ENCODE assay signal across 11 mouse cellular contexts in the genomic region with DNA sequence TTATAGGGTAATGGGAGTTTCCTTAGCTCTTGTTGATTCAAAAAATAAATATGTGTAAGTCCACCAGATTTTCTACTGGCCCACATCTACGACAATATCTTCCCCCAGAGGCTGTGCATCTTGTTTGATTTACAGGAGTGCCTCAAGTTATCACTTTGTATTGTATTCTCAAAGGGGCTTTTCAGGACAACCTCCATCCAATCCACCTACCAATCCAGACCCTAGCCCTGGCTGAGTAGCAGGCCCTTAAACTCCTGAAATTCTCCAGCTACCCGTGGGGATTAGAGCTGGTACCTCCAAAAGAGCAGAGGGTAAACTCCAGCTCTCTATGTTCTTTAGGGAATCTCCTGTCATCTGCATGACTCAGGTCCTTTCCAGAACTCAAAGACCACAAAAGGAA. TPM values are rescaled to one million over a fixed set of nuclear protein-coding genes. Genes with fewer than 3 reads are reported as not detected.
DNase-seq lines count a peak whose midpoint lies in the region; ATAC-seq and TF ChIP-seq lines count a peak whose summit lies in the region.
"Had no signal": no experiment of that assay in that cellular context is flagged by ENCODE, and none has a peak within 500 bp of the region (broad histone marks: within the 10 kb centered on the region; RNA-seq: fewer than 3 reads in every experiment).

No protein-coding gene starts in this region.

- ATAC-seq in hindbrain, embryonic 11.5 days (ENCODE audit: low FRiP score): no peak

- in situ Hi-C loops in ES-E14 (cut with MboI; ENCODE audit: low sequenced_read_pairs in 2 of 2, unreplicated experiment in 2 of 2): no loop called here

- H3K4me2 ChIP-seq in hindbrain, embryonic 11.5 days (replicated peaks; ENCODE audit: low read depth, low read length): peak overlapping the region; percentile 19; the same call in 1 of the 2 replicates

- H3K27me3 ChIP-seq in hindbrain, embryonic 11.5 days (ENCODE audit: control insufficient read depth, insufficient read depth, low read length): no peaks in the 10 kb centered on the region
- no peaks in the 10 kb centered on the region for H3K27me3 ChIP-seq in midbrain, embryonic 10.5 days (ENCODE audit: low read depth, poor library complexity, severe bottlenecking)

- no peaks in the 10 kb centered on the region for H3K9me3 ChIP-seq in ES-E14 (ENCODE audit: control insufficient read depth, insufficient read depth, low read depth, low read length)
- H3K9me3 ChIP-seq in hindbrain, embryonic 11.5 days (ENCODE audit: control insufficient read depth, low read length): no peaks in the 10 kb centered on the region
- no peaks in the 10 kb centered on the region for H3K9me3 ChIP-seq in midbrain, embryonic 10.5 days (replicated peaks)

- H3K27ac ChIP-seq in ES-E14 (ENCODE audit: insufficient read depth, low read depth, low read length, poor library complexity, severe bottlenecking): no peak overlapping the region
- H3K27ac ChIP-seq in hindbrain, embryonic 11.5 days (ENCODE audit: low read depth, low read length): no peak overlapping the region
- H3K27ac ChIP-seq in midbrain, embryonic 10.5 days (replicated peaks): no peak overlapping the region

- H3K4me3 ChIP-seq in ES-E14 (ENCODE audit: insufficient read depth in 1 of 2, low read depth in 1 of 2, low read length in 2 of 2, poor library complexity in 1 of 2, severe bottlenecking in 1 of 2): no peak overlapping the region
- H3K4me3 ChIP-seq in hindbrain, embryonic 11.5 days (ENCODE audit: low read depth, low read length): peak overlapping the region; percentile 71; the same call in 1 of the 2 replicates
- peak overlapping the region; percentile 94 for H3K4me3 ChIP-seq in midbrain, embryonic 10.5 days

- peaks cover 5 to 7% of the 10 kb centered on the region in 2 experiments; a peak in 3 of 4 replicates for H3K4me1 ChIP-seq in ES-E14 (ENCODE audit: control insufficient read depth in 2 of 2, insufficient read depth in 2 of 2, low read length in 2 of 2, poor library complexity in 1 of 2)
- 0 out of 2 replicates have a peak, but pooled peaks cover 2% of the 10 kb centered on the region for H3K4me1 ChIP-seq in hindbrain, embryonic 11.5 days (replicated peaks; ENCODE audit: control insufficient read depth, insufficient read depth, low read length)
- H3K4me1 ChIP-seq in midbrain, embryonic 10.5 days: peaks cover 29% of the 10 kb centered on the region

- H3K9ac ChIP-seq in ES-E14 (ENCODE audit: insufficient read depth, low read depth, low read length, poor library complexity, severe bottlenecking): peak overlapping the region; percentile 52; the same call in 1 of the 2 replicates
- H3K9ac ChIP-seq in hindbrain, embryonic 11.5 days (ENCODE audit: low read depth, low read length): no peak overlapping the region

- peaks cover 12% of the 10 kb centered on the region for H3K36me3 ChIP-seq in ES-E14 (ENCODE audit: control insufficient read depth, insufficient read depth, low read length, poor library complexity, severe bottlenecking)
- H3K36me3 ChIP-seq in hindbrain, embryonic 11.5 days (ENCODE audit: control insufficient read depth, insufficient read depth, low read length): peaks cover 3% of the 10 kb centered on the region; the same call in 1 of the 2 replicates
- peaks cover 61% of the 10 kb centered on the region for H3K36me3 ChIP-seq in midbrain, embryonic 10.5 days

- WGBS in hindbrain, embryonic 11.5 days: 74% methylated on average over 2 of the region's 2 CpGs
- 75% methylated on average over 2 of the region's 2 CpGs for WGBS in midbrain, embryonic 10.5 days

- peak; percentile 72 for DNase-seq in heart, adult 11 months
- DNase-seq in heart, postnatal 4 days: no peak
- no peak for DNase-seq in ES-E14 (ENCODE audit: low read depth, low spot score)
- DNase-seq in hindbrain, embryonic 11.5 days (ENCODE audit: low spot score): no peak
- no peak for DNase-seq in midbrain, embryonic 10.5 days (ENCODE audit: low spot score)
- no peak for DNase-seq in right cerebral cortex, adult 18-20 months
- DNase-seq in gastrocnemius, postnatal 36 days: no peak
- DNase-seq in lung, postnatal 14 days: no peak
- DNase-seq: gastrocnemius, postnatal 10 days; lung, adult 18-20 months had no signal

- intact Hi-C loops in gastrocnemius, postnatal 36 days (cut with DNase I): no loop called here

TF ChIP-seq in ES-E14, 5 proteins besides CTCF, POLR2A, EP300 and RAD21:
- TF ChIP-seq HCFC1 (IDR thresholded peaks at IDR 0.05; ENCODE audit: borderline replicate concordance, insufficient read depth, low read length) (no peak), ZC3H11A (IDR thresholded peaks at IDR 0.05; ENCODE audit: borderline replicate concordance, low read depth, low read length) (no peak)

RNA-seq across cellular contexts. Expression of gene Vcp, which starts 2.3 kb away (rescaled TPM):
- total RNA-seq in heart, postnatal 4 days (2021): 100 to 1,000 TPM; 291 to 295 TPM
- total RNA-seq in ES-E14 (2012; rRNA removed): 155 and 267 TPM in 2 replicates
- polyA plus RNA-seq in hindbrain, embryonic 11.5 days (2014; fragmentation: Nextera tagmentation; extraction: Ambion mirVana): 613 and 675 TPM in 2 replicates
- polyA plus RNA-seq in midbrain, embryonic 10.5 days (2016; fragmentation: Nextera tagmentation; extraction: Ambion mirVana): 656 and 674 TPM in 2 replicates
- 100 to 1,000 TPM; 225 to 248 TPM for total RNA-seq in gastrocnemius, postnatal 36 days (2021)

RNA-seq across cellular contexts. Expression of gene Fancg, which starts 12.3 kb away (rescaled TPM):
- 1 to 10 TPM; 7.4 to 8.2 TPM for total RNA-seq in heart, postnatal 4 days (2021)
- 13.0 and 16.9 TPM in 2 replicates for total RNA-seq in ES-E14 (2012; rRNA removed)
- 14.9 and 22.0 TPM in 2 replicates for polyA plus RNA-seq in hindbrain, embryonic 11.5 days (2014; fragmentation: Nextera tagmentation; extraction: Ambion mirVana)
- 25.0 and 27.2 TPM in 2 replicates for polyA plus RNA-seq in midbrain, embryonic 10.5 days (2016; fragmentation: Nextera tagmentation; extraction: Ambion mirVana)
- 1 to 10 TPM in 1 of 2 experiments, under 1 TPM in 1; 0.84 to 1.1 TPM for total RNA-seq in gastrocnemius, postnatal 36 days (2021)

RNA-seq across cellular contexts. Expression of gene Pigo, which starts 27.6 kb away (rescaled TPM):
- 10 to 100 TPM; 24.7 to 24.9 TPM for total RNA-seq in heart, postnatal 4 days (2021)
- total RNA-seq in ES-E14 (2012; rRNA removed): 40.9 and 59.1 TPM in 2 replicates
- 15.6 and 16.0 TPM in 2 replicates for polyA plus RNA-seq in hindbrain, embryonic 11.5 days (2014; fragmentation: Nextera tagmentation; extraction: Ambion mirVana)
- polyA plus RNA-seq in midbrain, embryonic 10.5 days (2016; fragmentation: Nextera tagmentation; extraction: Ambion mirVana): 21.8 and 27.5 TPM in 2 replicates
- total RNA-seq in gastrocnemius, postnatal 36 days (2021): 1 to 10 TPM; 5.2 to 5.9 TPM

RNA-seq across cellular contexts. Expression of gene 1700022I11Rik, which starts 28.6 kb away (rescaled TPM):
- not detected for total RNA-seq in heart, postnatal 4 days (2021)
- 0.58 and 0.74 TPM in 2 replicates for total RNA-seq in ES-E14 (2012; rRNA removed)
- 0.27 and 0.40 TPM in 2 replicates for polyA plus RNA-seq in hindbrain, embryonic 11.5 days (2014; fragmentation: Nextera tagmentation; extraction: Ambion mirVana)
- 0.47 and 0.59 TPM in 2 replicates for polyA plus RNA-seq in midbrain, embryonic 10.5 days (2016; fragmentation: Nextera tagmentation; extraction: Ambion mirVana)
- total RNA-seq in gastrocnemius, postnatal 36 days (2021): not detected
- total RNA-seq: gastrocnemius, postnatal 10 days had no signal
- polyA plus RNA-seq: small intestine, adult 2 months had no signal

RNA-seq across cellular contexts. Expression of gene Stoml2, which starts 33.5 kb away (rescaled TPM):
- 100 to 1,000 TPM; 101 to 107 TPM for total RNA-seq in heart, postnatal 4 days (2021)
- total RNA-seq in ES-E14 (2012; rRNA removed): 245 and 279 TPM in 2 replicates
- polyA plus RNA-seq in hindbrain, embryonic 11.5 days (2014; fragmentation: Nextera tagmentation; extraction: Ambion mirVana): 345 and 353 TPM in 2 replicates
- 419 and 471 TPM in 2 replicates for polyA plus RNA-seq in midbrain, embryonic 10.5 days (2016; fragmentation: Nextera tagmentation; extraction: Ambion mirVana)
- total RNA-seq in gastrocnemius, postnatal 36 days (2021): 10 to 100 TPM; 78.9 to 95.1 TPM

Comparison
In these comparisons a context has a peak if more than half of its experiments do, and no peak if none do; other contexts are left out.
1. H3K4me3 ChIP-seq: peak in hindbrain, embryonic 11.5 days (single experiment) and midbrain, embryonic 10.5 days (single experiment); none in ES-E14 (0 of 2).